ENCODE assay signal across 10 mouse cellular contexts in genomic region chr11:57786616-57787418, GRCm38 (mm10). TPM values are rescaled to one million over a fixed set of nuclear protein-coding genes. Genes with fewer than 3 reads are reported as not detected.
A peak's percentile ranks its signal among the peaks of the same experiment; 100 is the strongest.
DNase-seq lines count a peak whose midpoint lies in the region; ATAC-seq and TF ChIP-seq lines count a peak whose summit lies in the region.
"Had no signal": no experiment of that assay in that cellular context is flagged by ENCODE, and none has a peak within 500 bp of the region (broad histone marks: within the 10 kb centered on the region; RNA-seq: fewer than 3 reads in every experiment).

No protein-coding gene starts in this region.

- H3K4me1 ChIP-seq in heart, postnatal 0 days (ENCODE audit: control insufficient read depth, insufficient read depth): no peaks in the 10 kb centered on the region
- H3K4me1 ChIP-seq in liver, postnatal 0 days (ENCODE audit: insufficient read depth): no peaks in the 10 kb centered on the region

- H3K27me3 ChIP-seq in heart, postnatal 0 days (ENCODE audit: control insufficient read depth, insufficient read depth, low read length): no peaks in the 10 kb centered on the region
- H3K27me3 ChIP-seq in liver, postnatal 0 days (ENCODE audit: insufficient read depth, low read length): no peaks in the 10 kb centered on the region
- H3K27me3 ChIP-seq: Patski had no signal

- no peak overlapping the region for H3K4me2 ChIP-seq in heart, postnatal 0 days (ENCODE audit: low read depth, low read length)
- H3K4me2 ChIP-seq in liver, postnatal 0 days (ENCODE audit: low read depth, low read length): no peak overlapping the region

- H3K9ac ChIP-seq in heart, postnatal 0 days (replicated peaks; ENCODE audit: low read depth, low read length): no peak overlapping the region
- H3K9ac ChIP-seq in liver, postnatal 0 days (replicated peaks): no peak overlapping the region

- H3K27ac ChIP-seq in heart, postnatal 0 days (ENCODE audit: low read depth): no peak overlapping the region
- no peak overlapping the region for H3K27ac ChIP-seq in liver, postnatal 0 days (ENCODE audit: low read depth)

- H3K9me3 ChIP-seq in heart, postnatal 0 days (replicated peaks; ENCODE audit: control insufficient read depth, low read length): no peaks in the 10 kb centered on the region
- no peaks in the 10 kb centered on the region for H3K9me3 ChIP-seq in liver, postnatal 0 days (ENCODE audit: low read length)

- WGBS in heart, postnatal 0 days: 46% methylated on average over 18 of the region's 18 CpGs
- 72% methylated on average over 18 of the region's 18 CpGs for WGBS in liver, postnatal 0 days (ENCODE audit: insufficient replicate concordance)

- no peak overlapping the region for H3K4me3 ChIP-seq in heart, postnatal 0 days (ENCODE audit: low read depth, low read length)
- H3K4me3 ChIP-seq in liver, postnatal 0 days (ENCODE audit: low read depth, low read length): no peak overlapping the region

- no peak for TF ChIP-seq EP300 in heart, postnatal 0 days (IDR thresholded peaks at IDR 0.05; ENCODE audit: low read depth)
- no peak for TF ChIP-seq EP300 in liver, postnatal 0 days (IDR thresholded peaks at IDR 0.05; ENCODE audit: low read depth)

- no peak for DNase-seq in heart, postnatal 0 days (ENCODE audit: low spot score)
- no peak for DNase-seq in heart, adult 11 months
- peak; percentile 80 to 85 for DNase-seq in cerebellum, postnatal 10 days
- peak; percentile 13 to 57 for DNase-seq in kidney, postnatal 36 days
- peak; percentile 58 for DNase-seq in lung, postnatal 10 days
- DNase-seq in right cerebral cortex, postnatal 4 days: peak; percentile 60
- no peak for DNase-seq in liver, postnatal 0 days

- H3K36me3 ChIP-seq in heart, postnatal 0 days (replicated peaks; ENCODE audit: control insufficient read depth, insufficient read depth, low read length): no peaks in the 10 kb centered on the region
- peaks cover 4% of the 10 kb centered on the region; the same call in 1 of the 2 replicates for H3K36me3 ChIP-seq in liver, postnatal 0 days (replicated peaks; ENCODE audit: insufficient read depth, low read length)

- no peak for ATAC-seq in heart, postnatal 0 days (ENCODE audit: insufficient read depth, low read depth)
- ATAC-seq in frontal cortex, adult (ENCODE audit: low TSS enrichment): peak; percentile 77
- no peak for ATAC-seq in liver, postnatal 0 days
- ATAC-seq: Patski had no signal

- TF ChIP-seq CTCF in heart, postnatal 0 days (IDR thresholded peaks at IDR 0.05; ENCODE audit: low read depth): 0 out of 2 replicates have a peak, but pooled peaks have one; percentile 5
- TF ChIP-seq CTCF in liver, postnatal 0 days (IDR thresholded peaks at IDR 0.05; ENCODE audit: low read depth): no peak

RNA-seq across cellular contexts. Expression of gene Sap30l, which starts 14.6 kb away (rescaled TPM):
- 16.8 and 28.7 TPM in 2 replicates for total RNA-seq in heart, postnatal 0 days (2014; rRNA removed; ENCODE audit: low replicate concordance)
- polyA plus RNA-seq in heart, postnatal 0 days (2015; fragmentation: Nextera tagmentation; extraction: Ambion mirVana): 8.2 and 8.3 TPM in 2 replicates
- 5.8 and 7.1 TPM in 2 replicates for polyA plus RNA-seq in liver, postnatal 0 days (2015; fragmentation: Nextera tagmentation; extraction: Ambion mirVana)

RNA-seq across cellular contexts. Expression of gene Hand1, which starts 45.8 kb away (rescaled TPM):
- total RNA-seq in heart, postnatal 0 days (2014; rRNA removed; ENCODE audit: low replicate concordance): 2.0 TPM in 1 of 2 replicates, not detected in the other
- 2.7 and 3.3 TPM in 2 replicates for polyA plus RNA-seq in heart, postnatal 0 days (2015; fragmentation: Nextera tagmentation; extraction: Ambion mirVana)
- 0.07 TPM in 1 of 2 replicates, not detected in the other for polyA plus RNA-seq in liver, postnatal 0 days (2015; fragmentation: Nextera tagmentation; extraction: Ambion mirVana)
- total RNA-seq: heart, postnatal 14 days had no signal
- polyA plus RNA-seq: Patski had no signal

Comparison
In these comparisons a context has a peak if more than half of its experiments do, and no peak if none do; other contexts are left out.
1. DNase-seq: peak in cerebellum, postnatal 10 days (2 of 2), kidney, postnatal 36 days (2 of 2), lung, postnatal 10 days (single experiment) and right cerebral cortex, postnatal 4 days (single experiment); none in heart, postnatal 0 days (single experiment), heart, adult 11 months (single experiment) and liver, postnatal 0 days (single experiment).